Mouse (Mus musculus) small intestine, adult 2 months (tissue): ENCODE results near the gene Zfhx3. TPM values are rescaled to one million over a fixed set of nuclear protein-coding genes. Genes with fewer than 3 reads are reported as not detected.

Experiments used
- H3K27ac ChIP-seq: fragments of 200-500 bp; 2 replicates; pipeline ENCODE4 v1.5.1; 2012; ENCODE audit warnings: low read depth, low read length, control low read depth, inconsistent platforms; ENCODE audit not compliant: insufficient read depth
- H3K27me3 ChIP-seq: fragments of 200-500 bp; 2 replicates; pipeline ENCODE4 v1.6.1; 2012; ENCODE audit warnings: mild to moderate bottlenecking, moderate library complexity, low read length, inconsistent platforms; ENCODE audit not compliant: control insufficient read depth, insufficient read depth
- H3K36me3 ChIP-seq: fragments of 200-500 bp; 2 replicates; pipeline ENCODE4 v1.6.1; 2012; ENCODE audit warnings: mild to moderate bottlenecking, low read length, control low read depth, inconsistent platforms; ENCODE audit not compliant: control insufficient read depth, insufficient read depth
- H3K4me1 ChIP-seq: fragments of 200-500 bp; 2 replicates; pipeline ENCODE4 v1.6.1; 2012; ENCODE audit warnings: low read length, inconsistent platforms, mixed read lengths; ENCODE audit not compliant: control insufficient read depth, insufficient read depth, insufficient read length
- H3K4me3 ChIP-seq: fragments of 200-500 bp; 2 replicates; pipeline ENCODE4 v1.5.1; 2012; ENCODE audit warnings: low read depth, mild to moderate bottlenecking, control low read depth, inconsistent platforms, low read length, moderate library complexity
- CTCF ChIP-seq: fragments of 200-500 bp; IDR thresholded peaks from 2 replicates; pipeline ENCODE4 v1.5.1; 2012; ENCODE audit warnings: low read depth, mild to moderate bottlenecking, control low read depth, inconsistent platforms, low read length, moderate library complexity, mixed read lengths; ENCODE audit not compliant: insufficient replicate concordance, insufficient read length; ENCODE audit errors: extremely low read depth
- POLR2A ChIP-seq: fragments of 200-500 bp; IDR thresholded peaks from 2 replicates; pipeline ENCODE4 v1.6.1; 2012; ENCODE audit warnings: low read depth, mild to moderate bottlenecking, control low read depth, inconsistent platforms, low read length, moderate library complexity
- WGBS: fragments of 180-500 bp; shearing (Covaris S2); methylation state at CpG from one replicate; pipeline ENCODE4 v1.1.7; 2018; 5-methylcytosine and 5-hydroxymethylcytosine counted together
- polyA plus RNA-seq: library from polyadenylated mRNA; depleted of rRNA; stranded (reverse); fragments of >200 nt; gene quantifications from 2 replicates; pipeline ENCODE4 v1.2.3, GENCODE M21; 2012

Gene Zfhx3
- polyA plus RNA-seq, 1 experiment, result 2.0 TPM

DNA sequence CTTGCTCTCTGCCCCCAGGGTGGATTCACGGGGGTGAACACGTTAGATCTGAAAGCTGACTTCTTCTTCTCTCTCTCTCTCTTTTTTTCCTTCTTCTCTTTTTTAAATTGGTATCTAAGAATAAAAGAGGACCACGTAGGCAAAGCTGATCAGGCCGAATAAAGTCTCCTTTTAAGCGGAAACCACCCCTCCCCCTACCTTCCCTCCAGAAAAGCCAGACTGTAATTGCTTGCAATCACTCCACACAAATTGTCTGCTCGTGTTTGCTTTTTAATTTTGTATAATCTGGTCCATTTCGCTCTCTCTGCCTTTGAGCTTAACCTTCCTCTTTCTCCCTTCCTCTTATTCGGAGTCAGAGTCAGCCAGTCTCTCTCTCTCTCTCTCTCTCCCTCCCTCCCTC lies 372.6 kb downstream of the Zfhx3 start:
- no peaks in the 10 kb centered on the region for H3K27me3 ChIP-seq
- 51% methylated on average over 8 of the region's 8 CpGs for WGBS
- no peaks in the 10 kb centered on the region for H3K36me3 ChIP-seq
- no peak overlapping the region for H3K4me3 ChIP-seq
- H3K4me1 ChIP-seq, result no peaks in the 10 kb centered on the region; the same call in 1 of the 2 replicates
- H3K27ac ChIP-seq, result no peak overlapping the region
- TF ChIP-seq CTCF, result no peak
- TF ChIP-seq POLR2A, result no peak

DNA sequence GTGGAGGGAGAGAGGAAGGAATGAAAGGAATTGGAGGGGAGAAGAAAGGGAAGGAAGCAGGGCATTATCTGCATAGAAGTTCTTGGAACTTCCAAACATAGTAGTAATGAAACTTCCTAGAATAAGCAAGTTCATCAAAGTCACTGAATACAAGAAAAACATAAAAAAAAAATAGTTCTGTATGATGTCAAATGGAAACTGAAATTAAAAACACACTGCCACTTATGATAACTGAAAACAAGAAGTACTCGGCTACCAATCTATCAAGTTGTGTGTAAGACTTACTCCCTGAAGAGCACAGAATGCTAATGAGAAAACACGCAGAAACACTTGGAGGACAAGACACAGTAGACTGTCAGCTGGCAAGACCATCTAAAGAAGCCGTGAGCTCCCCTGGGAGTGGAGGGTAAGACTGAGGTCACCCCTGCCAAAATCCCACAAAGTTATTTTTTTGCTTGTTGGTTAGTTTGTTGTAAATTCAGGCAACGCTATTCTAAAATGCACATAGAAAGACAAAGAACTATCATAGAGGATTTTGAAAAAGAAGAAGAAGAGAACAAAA lies 375.2 kb downstream of the Zfhx3 start:
- H3K36me3 ChIP-seq, result no peaks in the 10 kb centered on the region
- TF ChIP-seq CTCF (no peak), POLR2A (no peak)
- no peaks in the 10 kb centered on the region; the same call in 1 of the 2 replicates for H3K4me1 ChIP-seq
- no peaks in the 10 kb centered on the region for H3K27me3 ChIP-seq
- no peak overlapping the region for H3K4me3 ChIP-seq
- H3K27ac ChIP-seq, result no peak overlapping the region
- WGBS, result 66% methylated on average over 4 of the region's 4 CpGs

DNA sequence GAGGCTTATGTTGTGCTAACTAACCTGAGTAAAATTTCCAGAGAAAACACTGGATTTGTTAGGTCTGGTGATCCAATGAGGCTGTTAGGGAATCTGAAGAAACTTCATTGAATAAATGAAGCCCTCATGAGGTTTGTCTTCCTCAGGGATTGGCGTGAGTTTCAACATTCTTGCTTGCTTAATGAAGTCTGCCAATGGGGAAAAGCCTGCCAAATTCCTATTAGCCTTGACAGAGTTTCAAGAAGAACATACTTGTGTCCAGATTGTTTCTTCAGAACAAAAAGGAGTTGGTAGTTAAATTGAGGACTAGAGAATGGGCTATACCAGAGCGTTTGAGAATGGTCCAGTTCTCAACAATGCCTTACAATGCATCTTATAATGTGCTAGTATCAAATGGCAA lies 385.3 kb downstream of the Zfhx3 start:
- Histone ChIP-seq H3K27me3 (no peaks in the 10 kb centered on the region), H3K4me1 (no peaks in the 10 kb centered on the region), H3K4me3 (no peak overlapping the region), H3K36me3 (no peaks in the 10 kb centered on the region), H3K27ac (no peak overlapping the region)
- 72% methylated on average over 2 of the region's 2 CpGs for WGBS
- no peak for TF ChIP-seq POLR2A
- TF ChIP-seq CTCF, result no peak

DNA sequence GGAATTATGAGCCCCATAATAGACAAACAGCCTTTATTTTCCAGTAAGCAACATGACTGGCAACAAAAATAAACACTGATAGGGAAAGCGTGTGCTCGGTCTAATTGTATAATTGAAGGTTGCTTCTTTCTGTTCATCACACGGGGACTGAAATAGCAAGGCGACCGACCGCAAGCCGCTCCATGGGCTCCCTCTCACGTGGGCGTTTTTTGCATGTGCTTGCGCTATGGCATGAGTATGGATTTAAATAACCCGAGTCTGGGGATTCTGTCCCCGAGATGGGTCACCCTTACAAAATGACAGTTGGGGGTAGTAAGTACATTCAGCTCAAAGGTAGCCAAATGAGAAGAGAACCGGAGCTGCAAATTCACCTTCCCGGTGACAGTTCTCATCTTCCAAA lies 405.9 kb downstream of the Zfhx3 start:
- Histone ChIP-seq H3K4me3 (no peak overlapping the region), H3K27me3 (no peaks in the 10 kb centered on the region), H3K4me1 (no peaks in the 10 kb centered on the region), H3K36me3 (no peaks in the 10 kb centered on the region), H3K27ac (no peak overlapping the region)
- 85% methylated on average over 14 of the region's 14 CpGs for WGBS
- TF ChIP-seq CTCF (no peak), POLR2A (no peak)

DNA sequence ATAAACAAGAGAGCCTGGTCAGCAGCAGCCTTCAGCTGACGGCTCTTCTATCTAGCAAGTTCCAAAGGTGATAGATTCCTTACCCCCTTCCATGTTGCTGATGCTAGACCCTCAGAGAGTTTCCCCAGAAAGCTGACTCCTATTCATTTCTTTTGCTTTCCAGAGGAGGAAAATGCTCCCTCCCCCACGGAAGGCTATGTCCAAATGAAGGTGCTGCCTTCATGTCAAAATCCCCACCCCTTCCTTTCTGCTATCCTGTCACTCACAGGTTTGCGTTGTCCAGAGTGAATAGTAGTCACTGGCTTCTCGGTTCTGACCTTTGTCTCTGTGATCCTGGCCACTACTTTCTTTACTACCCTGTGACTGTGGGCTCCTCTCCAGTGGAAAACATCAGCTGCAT lies 406.3 kb downstream of the Zfhx3 start:
- H3K27me3 ChIP-seq, result no peaks in the 10 kb centered on the region
- H3K4me1 ChIP-seq, result no peaks in the 10 kb centered on the region
- H3K4me3 ChIP-seq, result no peak overlapping the region
- H3K27ac ChIP-seq, result no peak overlapping the region
- 48% methylated on average over 4 of the region's 4 CpGs for WGBS
- H3K36me3 ChIP-seq, result no peaks in the 10 kb centered on the region
- TF ChIP-seq POLR2A (no peak), CTCF (no peak)

DNA sequence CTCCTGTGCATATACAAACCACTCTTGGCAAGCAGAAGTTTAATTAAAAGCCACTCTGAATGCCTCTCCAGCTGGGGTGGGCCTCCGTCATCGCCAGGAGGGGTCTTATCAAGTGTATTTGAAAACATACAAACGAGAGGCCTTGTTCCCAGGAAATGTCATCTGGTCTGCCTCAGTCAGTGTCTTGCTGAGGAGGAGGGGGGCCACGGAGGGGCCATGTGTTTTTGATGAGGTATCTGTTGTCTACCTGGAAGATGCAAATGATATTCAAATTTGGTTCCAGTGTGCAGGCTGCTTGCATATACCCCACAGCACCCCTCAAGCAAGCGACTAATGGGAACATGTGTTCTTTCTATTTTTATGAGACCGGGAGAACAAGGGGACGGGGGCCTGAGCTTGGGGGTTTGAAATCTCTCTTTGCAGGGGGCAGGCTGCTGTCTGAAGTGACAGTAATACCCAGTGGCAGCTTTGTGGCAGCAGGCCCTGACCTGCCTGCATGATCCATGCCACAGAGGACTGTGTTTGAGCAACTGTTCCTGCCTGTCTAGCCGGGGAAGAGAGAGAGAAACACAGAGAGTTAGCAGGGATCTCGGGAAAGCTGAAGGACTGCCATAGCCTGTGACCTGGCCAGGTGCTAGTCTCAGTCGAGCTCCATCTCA lies 412.8 kb downstream of the Zfhx3 start:
- Histone ChIP-seq H3K4me1 (no peaks in the 10 kb centered on the region), H3K27me3 (no peaks in the 10 kb centered on the region), H3K4me3 (no peak overlapping the region), H3K27ac (no peak overlapping the region), H3K36me3 (no peaks in the 10 kb centered on the region)
- WGBS, result 55% methylated on average over 10 of the region's 10 CpGs
- TF ChIP-seq POLR2A, result no peak
- TF ChIP-seq CTCF, result no peak

DNA sequence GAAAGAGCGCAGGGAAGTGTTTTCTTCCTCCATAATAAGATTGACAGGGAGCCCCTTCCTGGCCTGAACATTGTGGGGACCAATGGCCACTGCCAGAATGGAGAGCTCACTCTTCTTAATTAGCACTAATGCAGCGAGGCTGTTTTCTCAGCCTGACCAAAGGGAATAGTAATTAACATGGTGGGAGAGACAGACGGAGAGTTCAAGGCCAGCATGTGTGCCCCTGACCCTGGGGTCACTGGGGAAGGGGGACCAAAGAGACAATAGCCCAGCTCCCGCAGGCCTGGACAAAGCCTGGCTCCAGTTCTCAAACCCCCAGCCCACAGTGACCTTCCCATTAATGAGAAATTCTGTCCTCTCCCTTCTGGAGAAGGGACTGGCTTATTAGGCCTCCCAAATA lies 419.0 kb downstream of the Zfhx3 start:
- H3K27me3 ChIP-seq, result no peaks in the 10 kb centered on the region
- no peaks in the 10 kb centered on the region for H3K36me3 ChIP-seq
- no peaks in the 10 kb centered on the region for H3K4me1 ChIP-seq
- WGBS, result 67% methylated on average over 4 of the region's 4 CpGs
- H3K27ac ChIP-seq, result no peak overlapping the region
- TF ChIP-seq POLR2A (no peak), CTCF (no peak)
- H3K4me3 ChIP-seq, result no peak overlapping the region
